Mouse (Mus musculus) G1E (cell line): ENCODE measurements at regions not wholly inside any gene's neighbourhood (a gene's known extent, or its start where the extent isn't known, plus 50 kb on each side); places are given as distances from the start of the nearest gene placed in this dataset.

ENCODE experiments used
- CTCF ChIP-seq: IDR thresholded peaks from 2 replicates; pipeline ENCODE4 v1.5.1; 2012; ENCODE audit warnings: low read depth, low read length, inconsistent platforms, mixed read lengths
- GATA1 ChIP-seq: IDR thresholded peaks from 2 replicates; pipeline ENCODE4 v1.6.1; 2012; ENCODE audit warnings: borderline replicate concordance, low read length, inconsistent platforms, mixed read lengths
- POLR2AphosphoS5 ChIP-seq: IDR thresholded peaks from 2 replicates; pipeline ENCODE4 v1.6.1; 2012; ENCODE audit warnings: low read depth, low read length, inconsistent platforms; ENCODE audit not compliant: insufficient replicate concordance
- TAL1 ChIP-seq: conservative IDR thresholded peaks from 2 replicates; pipeline ENCODE4 v1.6.1; 2012; ENCODE audit warnings: low read depth, low read length, inconsistent platforms, mixed read lengths

DNA sequence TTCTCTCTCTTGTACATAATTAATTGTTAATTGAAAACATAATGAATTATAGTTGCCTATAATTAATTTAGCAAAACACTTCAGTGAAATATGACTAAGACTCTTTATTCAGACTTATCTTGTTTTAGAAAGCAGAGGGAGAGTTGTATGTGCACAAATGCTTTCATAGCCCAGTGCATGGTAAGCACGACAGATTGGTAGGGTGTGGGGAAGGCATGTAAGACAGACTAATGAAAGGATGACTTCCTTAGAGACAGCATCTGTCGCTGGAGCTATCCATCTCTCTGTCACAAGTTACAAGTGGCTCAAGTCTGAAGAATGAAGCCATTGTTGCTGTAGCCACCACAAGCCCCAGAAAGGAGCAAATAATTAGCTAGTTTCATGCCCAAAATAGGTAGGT lies 376.9 kb downstream of the 4930474N05Rik start:
- TF ChIP-seq GATA1 (no peak), CTCF (no peak), TAL1 (no peak), POLR2AphosphoS5 (no peak)
